Mouse (Mus musculus) monocyte, adult 5-6 weeks (primary cell): Measurements from ENCODE around the gene Mpi. TPM values are rescaled to one million over a fixed set of nuclear protein-coding genes. Genes with fewer than 3 reads are reported as not detected.

Experiments used
- ATAC-seq: fragments of 153-309, 156-312 bp; replicated peaks from 2 replicates; pipeline ENCODE4 v1.8.0; 2017; ENCODE audit warnings: mild to moderate bottlenecking; ENCODE audit not compliant: low TSS enrichment, insufficient number of reproducible peaks, severe bottlenecking, poor library complexity, low FRiP score
- total RNA-seq: library from RNA; stranded (forward); fragments of 200-1000, 200-491, 200-594 nt; gene quantifications from 3 replicates; pipeline ENCODE4 v1.2.3, GENCODE M21; 2017

The Mpi gene
- total RNA-seq, 1 experiment from 2014 or later = 1.9 TPM

GRCm38 (mm10) chr9:57537044-57537727, 15.4 kb downstream of the Mpi start, which contains the start of gene Fam219b:
TSS of gene Fam219b (plus strand) at chr9:57537528.
- peak; percentile 90 for ATAC-seq

- ATAC-seq = no peak
Measured at GRCm38 (mm10) chr9:57536362-57536761, 16.2 kb downstream of the Mpi start.

GRCm38 (mm10) chr9:57531946-57532345, 20.6 kb downstream of the Mpi start:
- ATAC-seq = no peak

- ATAC-seq = no peak
Measured at GRCm38 (mm10) chr9:57526435-57526834, 26.1 kb downstream of the Mpi start.

GRCm38 (mm10) chr9:57525516-57525915, 27.0 kb downstream of the Mpi start:
- ATAC-seq = no peak

GRCm38 (mm10) chr9:57524439-57524838, 28.1 kb downstream of the Mpi start:
- no peak for ATAC-seq

- no peak for ATAC-seq
Measured at GRCm38 (mm10) chr9:57523754-57524153, 28.8 kb downstream of the Mpi start.

GRCm38 (mm10) chr9:57522861-57523246, 29.7 kb downstream of the Mpi start:
- no peak for ATAC-seq

GRCm38 (mm10) chr9:57522114-57522860, 30.3 kb downstream of the Mpi start:
- ATAC-seq = no peak

- peak; percentile 87 for ATAC-seq
Measured at GRCm38 (mm10) chr9:57521056-57521911, 31.3 kb downstream of the Mpi start, which contains the start of gene Cox5a. TSS of gene Cox5a (plus strand) at chr9:57521274.

GRCm38 (mm10) chr9:57520375-57521055, 32.0 kb downstream of the Mpi start:
- ATAC-seq = no peak

- ATAC-seq = peak; percentile 62; the same call in 1 of the 2 replicates
Measured at GRCm38 (mm10) chr9:57517113-57517512, 35.5 kb downstream of the Mpi start.

GRCm38 (mm10) chr9:57510577-57510976, 42.0 kb downstream of the Mpi start:
- ATAC-seq = no peak

- no peak for ATAC-seq
Measured at GRCm38 (mm10) chr9:57505700-57506099, 46.9 kb downstream of the Mpi start.

- ATAC-seq = no peak
Measured at GRCm38 (mm10) chr9:57504891-57505290, 47.7 kb downstream of the Mpi start.

- no peak; the same call in 1 of the 2 replicates for ATAC-seq
Measured at GRCm38 (mm10) chr9:57504381-57504700, 48.2 kb downstream of the Mpi start.

- ATAC-seq = no peak
Measured at GRCm38 (mm10) chr9:57503622-57504380, 48.8 kb downstream of the Mpi start, which contains the start of gene Rpp25. TSS of gene Rpp25 (plus strand) at chr9:57504026.
